Mouse (Mus musculus) G1E-ER4 (cell line): ENCODE measurements around the gene Rev1. TPM values are rescaled to one million over a fixed set of nuclear protein-coding genes. Genes with fewer than 3 reads are reported as not detected.

Source experiments
- GATA1 ChIP-seq: IDR thresholded peaks from one replicate; pipeline ENCODE4 v1.8.0; 2012; ENCODE audit warnings: low read length, inconsistent platforms
- polyA plus RNA-seq: library from polyadenylated mRNA; stranded (reverse); fragments of >175 nt; gene quantifications from 2 replicates; pipeline ENCODE4 v1.2.3, GENCODE M21; 2012

Gene Rev1
- polyA plus RNA-seq, 1 experiment = 24.8 TPM

- TF ChIP-seq GATA1 = no peak
Measured at GRCm38 (mm10) chr1:38109786-38110185, 19.8 kb downstream of the Rev1 start.

- TF ChIP-seq GATA1 = no peak
Measured at GRCm38 (mm10) chr1:38103813-38104212, 25.8 kb downstream of the Rev1 start.

- no peak for TF ChIP-seq GATA1
Measured at GRCm38 (mm10) chr1:38103214-38103613, 26.4 kb downstream of the Rev1 start.

- no peak for TF ChIP-seq GATA1
Measured at GRCm38 (mm10) chr1:38081316-38081715, 48.3 kb downstream of the Rev1 start.

- no peak for TF ChIP-seq GATA1
Measured at GRCm38 (mm10) chr1:38071326-38071725, 58.3 kb downstream of the Rev1 start.

GRCm38 (mm10) chr1:38067276-38067675 lies 62.3 kb downstream of the Rev1 start:
- TF ChIP-seq GATA1 = no peak

GRCm38 (mm10) chr1:38058417-38058816 lies 71.2 kb downstream of the Rev1 start:
- no peak for TF ChIP-seq GATA1

GRCm38 (mm10) chr1:38055176-38055575 lies 74.4 kb downstream of the Rev1 start:
- TF ChIP-seq GATA1 = no peak

- no peak for TF ChIP-seq GATA1
Measured at GRCm38 (mm10) chr1:38049562-38049961, 80.0 kb downstream of the Rev1 start.

- no peak for TF ChIP-seq GATA1
Measured at GRCm38 (mm10) chr1:38048121-38048520, 81.5 kb downstream of the Rev1 start.

- no peak for TF ChIP-seq GATA1
Measured at GRCm38 (mm10) chr1:38038898-38039297, 90.7 kb downstream of the Rev1 start.

GRCm38 (mm10) chr1:38037375-38037774 lies 92.2 kb downstream of the Rev1 start:
- no peak for TF ChIP-seq GATA1

- no peak for TF ChIP-seq GATA1
Measured at GRCm38 (mm10) chr1:38035521-38035920, 94.1 kb downstream of the Rev1 start.

- no peak for TF ChIP-seq GATA1
Measured at GRCm38 (mm10) chr1:38031391-38031790, 98.2 kb downstream of the Rev1 start.

- no peak for TF ChIP-seq GATA1
Measured at GRCm38 (mm10) chr1:38027301-38027700, 102.3 kb downstream of the Rev1 start.

GRCm38 (mm10) chr1:38014551-38015203 lies 114.9 kb downstream of the Rev1 start:
- TF ChIP-seq GATA1 = no peak

GRCm38 (mm10) chr1:38012509-38012908 lies 117.1 kb downstream of the Rev1 start:
- no peak for TF ChIP-seq GATA1

GRCm38 (mm10) chr1:38012104-38012503 lies 117.5 kb downstream of the Rev1 start:
- TF ChIP-seq GATA1 = no peak
